Mouse (Mus musculus) heart, postnatal 0 days (tissue): ENCODE results near the gene Taf1. TPM values are rescaled to one million over a fixed set of nuclear protein-coding genes. Genes with fewer than 3 reads are reported as not detected.

Experiments
- ATAC-seq: fragments of 200-750 bp; cut with Nextera tagmentation; 2 replicates; pipeline ENCODE4 v1.8.0; 2017; ENCODE audit warnings: low read depth, moderate number of reproducible peaks, moderate library complexity; ENCODE audit not compliant: insufficient read depth
- DNase-seq: peaks from one replicate; pipeline ENCODE4 v3.0.0-alpha.2; 2016; ENCODE audit warnings: low spot score
- H3K27ac ChIP-seq: fragments of 300-500 bp; sonication (generic); 2 replicates; pipeline ENCODE4 v1.5.1; 2014; ENCODE audit warnings: low read depth, mild to moderate bottlenecking
- H3K27me3 ChIP-seq: fragments of 300-500 bp; sonication (generic); 2 replicates; pipeline ENCODE4 v1.6.1; 2014; ENCODE audit warnings: low read length, mixed read lengths; ENCODE audit not compliant: control insufficient read depth, insufficient read depth
- H3K36me3 ChIP-seq: fragments of 300-500 bp; sonication (generic); replicated peaks from 2 replicates; pipeline ENCODE4 v1.6.1; 2014; ENCODE audit warnings: low read length, mixed read lengths; ENCODE audit not compliant: control insufficient read depth, insufficient read depth
- H3K4me1 ChIP-seq: fragments of 300-500 bp; sonication (generic); 2 replicates; pipeline ENCODE4 v1.6.1; 2014; ENCODE audit warnings: antibody characterized with exemption; ENCODE audit not compliant: control insufficient read depth, insufficient read depth
- H3K4me2 ChIP-seq: fragments of 300-500 bp; sonication (generic); 2 replicates; pipeline ENCODE4 v1.6.1; 2014; ENCODE audit warnings: low read depth, mild to moderate bottlenecking, low read length, moderate library complexity
- H3K4me3 ChIP-seq: fragments of 300-500 bp; sonication (generic); 2 replicates; pipeline ENCODE4 v1.5.1; 2014; ENCODE audit warnings: low read depth, low read length
- H3K9ac ChIP-seq: fragments of 300-500 bp; sonication (generic); replicated peaks from 2 replicates; pipeline ENCODE4 v1.6.1; 2014; ENCODE audit warnings: low read depth, low read length, mixed read lengths
- H3K9me3 ChIP-seq: fragments of 300-500 bp; sonication (generic); replicated peaks from 2 replicates; pipeline ENCODE4 v1.6.1; 2016; ENCODE audit warnings: low read length; ENCODE audit not compliant: control insufficient read depth
- CTCF ChIP-seq: IDR thresholded peaks from 2 replicates; pipeline ENCODE4 v1.5.1; 2016; ENCODE audit warnings: antibody characterized with exemption, control low read depth, low read depth
- EP300 ChIP-seq: IDR thresholded peaks from 2 replicates; pipeline ENCODE4 v1.6.1; 2016; ENCODE audit warnings: antibody characterized with exemption, low read depth
- whole genome bisulfite sequencing: fragments of 180-500 bp; shearing (Covaris S2); extraction: QIAGEN DNeasy Blood & Tissue Kit; methylation state at CpG from one replicate; pipeline ENCODE4 v1.1.7; 2014; 5-methylcytosine and 5-hydroxymethylcytosine counted together
- polyA plus RNA-seq: library from polyadenylated mRNA; unstranded; fragments of >200 nt; fragmentation: Nextera tagmentation; extraction: Ambion mirVana; gene quantifications from 2 replicates; pipeline ENCODE4 v1.2.1, GENCODE M21; 2015
- total RNA-seq: library from RNA; depleted of rRNA; stranded (reverse); fragments of >200 nt; gene quantifications from 2 replicates; pipeline ENCODE4 v1.2.3, GENCODE M21; 2014; ENCODE audit warnings: low replicate concordance; rRNA removed

The Taf1 gene
- total and polyA plus RNA-seq, 2 experiments from 2014 or later, result 3.7 to 4.3 TPM

GRCm38 (mm10) chrX:101640194-101641160, 107.9 kb downstream of the Taf1 start:
- Histone ChIP-seq H3K4me2 (peak overlapping the region; percentile 66), H3K9ac (peak overlapping the region; percentile 86), H3K27me3 (no peaks in the 10 kb centered on the region), H3K9me3 (no peaks in the 10 kb centered on the region), H3K27ac (peak overlapping the region; percentile 86), H3K4me1 (0 out of 2 replicates have a peak, but pooled peaks cover 4% of the 10 kb centered on the region), H3K4me3 (peak overlapping the region; percentile 82), H3K36me3 (no peaks in the 10 kb centered on the region)
- ATAC-seq (peak; percentile 53), DNase-seq (peak; percentile 16)
- WGBS, result 10% methylated on average over 44 of the region's 45 CpGs
- TF ChIP-seq EP300 (no peak), CTCF (no peak)

DNA sequence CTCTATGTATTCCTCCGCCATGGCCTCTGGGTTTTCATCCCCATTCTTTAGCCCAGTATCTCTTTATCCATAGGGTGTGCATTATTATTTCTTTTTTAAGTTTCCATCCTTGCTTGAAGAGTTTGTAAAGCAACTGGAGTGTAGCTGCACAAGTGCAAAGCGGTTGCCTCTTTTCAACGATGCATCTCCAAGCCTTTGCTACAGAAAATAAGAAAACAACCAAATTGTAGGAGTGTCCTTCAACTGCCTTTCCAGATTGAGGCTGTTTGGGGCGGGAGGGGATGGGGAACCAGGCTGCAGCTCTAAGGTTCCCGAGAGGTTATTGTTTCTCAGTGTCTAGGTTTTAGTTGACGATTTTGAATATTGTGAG, 108.6 kb downstream of the Taf1 start:
- no peaks in the 10 kb centered on the region for H3K27me3 ChIP-seq
- 0 out of 2 replicates have a peak, but pooled peaks cover 4% of the 10 kb centered on the region for H3K4me1 ChIP-seq
- no peaks in the 10 kb centered on the region for H3K36me3 ChIP-seq
- H3K9ac ChIP-seq, result peak overlapping the region; percentile 86
- no peak for TF ChIP-seq EP300
- TF ChIP-seq CTCF, result no peak
- WGBS, result 10% methylated on average over 6 of the region's 6 CpGs
- peak overlapping the region; percentile 82 for H3K4me3 ChIP-seq
- H3K4me2 ChIP-seq, result peak overlapping the region; percentile 66
- no peaks in the 10 kb centered on the region for H3K9me3 ChIP-seq
- ATAC-seq (no peak), DNase-seq (no peak)
- H3K27ac ChIP-seq, result peak overlapping the region; percentile 86

DNA sequence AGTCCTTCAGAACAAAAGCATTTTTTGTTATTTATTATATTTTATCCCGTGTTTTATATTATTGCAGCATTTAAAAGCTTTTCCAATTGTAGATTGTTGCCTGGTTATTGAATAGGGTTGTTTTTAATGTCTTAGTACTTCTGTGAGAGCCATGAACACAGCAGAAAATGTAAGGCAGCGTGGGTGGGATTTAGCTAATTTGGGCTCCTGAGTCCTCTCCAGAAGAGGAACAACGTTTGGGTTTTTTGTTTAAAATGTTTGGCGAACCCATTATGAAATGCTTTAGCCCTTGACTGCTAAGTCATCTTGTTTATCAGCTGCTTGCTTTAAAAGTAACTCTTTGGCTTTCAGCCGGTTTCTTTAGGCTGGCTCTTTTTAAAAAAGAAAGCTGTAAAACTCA, 109.6 kb downstream of the Taf1 start:
- peak overlapping the region; percentile 53; the same call in 1 of the 2 replicates for H3K9ac ChIP-seq
- no peaks in the 10 kb centered on the region for H3K36me3 ChIP-seq
- peak overlapping the region; percentile 82 for H3K4me3 ChIP-seq
- 0 out of 2 replicates have a peak, but pooled peaks cover 4% of the 10 kb centered on the region for H3K4me1 ChIP-seq
- WGBS, result 12% methylated on average over 5 of the region's 5 CpGs
- TF ChIP-seq CTCF (no peak), EP300 (no peak)
- DNase-seq, result no peak
- H3K9me3 ChIP-seq, result no peaks in the 10 kb centered on the region
- H3K27ac ChIP-seq, result no peak overlapping the region
- ATAC-seq, result no peak
- H3K27me3 ChIP-seq, result no peaks in the 10 kb centered on the region
- H3K4me2 ChIP-seq, result peak overlapping the region; percentile 66

- H3K27ac ChIP-seq, result no peak overlapping the region
- no peak for ATAC-seq
- H3K9ac ChIP-seq, result no peak overlapping the region
- H3K27me3 ChIP-seq, result no peaks in the 10 kb centered on the region
- TF ChIP-seq CTCF, result no peak
- 0 out of 2 replicates have a peak, but pooled peaks cover 4% of the 10 kb centered on the region for H3K4me1 ChIP-seq
- no peaks in the 10 kb centered on the region for H3K9me3 ChIP-seq
- no peak for DNase-seq
- 54% methylated on average over 2 of the region's 2 CpGs for WGBS
- H3K4me2 ChIP-seq, result no peak overlapping the region
- no peaks in the 10 kb centered on the region for H3K36me3 ChIP-seq
- H3K4me3 ChIP-seq, result no peak overlapping the region
These were observed 112.8 kb downstream of the Taf1 start for GRCm38 (mm10) chrX:101645286-101645685.

GRCm38 (mm10) chrX:101646621-101647020, 114.1 kb downstream of the Taf1 start:
- no peak for ATAC-seq

More at GRCm38 (mm10) chrX:101646621-101647020, 114.1 kb downstream of the Taf1 start:
- TF ChIP-seq EP300 (no peak), CTCF (no peak)
- H3K9ac ChIP-seq, result no peak overlapping the region
- no peak for DNase-seq
- no peaks in the 10 kb centered on the region for H3K27me3 ChIP-seq
- WGBS, result 38% methylated on average over 5 of the region's 5 CpGs
- no peaks in the 10 kb centered on the region for H3K9me3 ChIP-seq
- H3K4me3 ChIP-seq, result no peak overlapping the region
- 0 out of 2 replicates have a peak, but pooled peaks cover 4% of the 10 kb centered on the region for H3K4me1 ChIP-seq
- no peak overlapping the region for H3K27ac ChIP-seq
- no peak overlapping the region for H3K4me2 ChIP-seq
- no peaks in the 10 kb centered on the region; the same call in 1 of the 2 replicates for H3K36me3 ChIP-seq

Other genes starting within 250 kb of the Taf1 start
- 0.34 and 0.54 TPM in 2 replicates for gene Nlgn3, start 233.6 kb upstream of the Taf1 start, total RNA-seq
- 0.65 and 0.67 TPM in 2 replicates for gene Nlgn3, start 233.6 kb upstream of the Taf1 start, polyA plus RNA-seq
- not detected in 2 replicates for gene Gjb1, start 156.4 kb upstream of the Taf1 start, total RNA-seq
- gene Gjb1, start 156.4 kb upstream of the Taf1 start, polyA plus RNA-seq, result not detected in 2 replicates
- 38.9 and 41.6 TPM in 2 replicates for gene Zmym3, start 111.9 kb upstream of the Taf1 start, total RNA-seq
- gene Zmym3, start 111.9 kb upstream of the Taf1 start, polyA plus RNA-seq, result 12.2 and 14.2 TPM in 2 replicates
- gene Nono, start 103.4 kb upstream of the Taf1 start, total RNA-seq, result 163 and 242 TPM in 2 replicates
- gene Nono, start 103.4 kb upstream of the Taf1 start, polyA plus RNA-seq, result 120 and 121 TPM in 2 replicates
- gene Itgb1bp2, start 83.6 kb upstream of the Taf1 start, total RNA-seq, result 170 and 178 TPM in 2 replicates
- 192 and 194 TPM in 2 replicates for gene Itgb1bp2, start 83.6 kb upstream of the Taf1 start, polyA plus RNA-seq
- gene Ogt, start 107.3 kb downstream of the Taf1 start, total RNA-seq, result 78.6 and 108 TPM in 2 replicates
- 46.2 and 49.6 TPM in 2 replicates for gene Ogt, start 107.3 kb downstream of the Taf1 start, polyA plus RNA-seq
- gene Cxcr3, start 201.5 kb downstream of the Taf1 start, total RNA-seq, result 0.15 TPM in 1 of 2 replicates, not detected in the other
- 0.11 and 0.16 TPM in 2 replicates for gene Cxcr3, start 201.5 kb downstream of the Taf1 start, polyA plus RNA-seq